Mouse (Mus musculus) heart, adult 11 months (tissue): ENCODE data around the gene Pmel.
"Not testable (repeated sequence)": the region's sequence is repeated elsewhere in the genome, so short reads cannot be mapped to it uniquely, and the experiment has no call there.

ENCODE experiments used
- DNase-seq: peaks from one replicate; pipeline ENCODE4 v3.0.0; 2022

Gene Pmel

DNA sequence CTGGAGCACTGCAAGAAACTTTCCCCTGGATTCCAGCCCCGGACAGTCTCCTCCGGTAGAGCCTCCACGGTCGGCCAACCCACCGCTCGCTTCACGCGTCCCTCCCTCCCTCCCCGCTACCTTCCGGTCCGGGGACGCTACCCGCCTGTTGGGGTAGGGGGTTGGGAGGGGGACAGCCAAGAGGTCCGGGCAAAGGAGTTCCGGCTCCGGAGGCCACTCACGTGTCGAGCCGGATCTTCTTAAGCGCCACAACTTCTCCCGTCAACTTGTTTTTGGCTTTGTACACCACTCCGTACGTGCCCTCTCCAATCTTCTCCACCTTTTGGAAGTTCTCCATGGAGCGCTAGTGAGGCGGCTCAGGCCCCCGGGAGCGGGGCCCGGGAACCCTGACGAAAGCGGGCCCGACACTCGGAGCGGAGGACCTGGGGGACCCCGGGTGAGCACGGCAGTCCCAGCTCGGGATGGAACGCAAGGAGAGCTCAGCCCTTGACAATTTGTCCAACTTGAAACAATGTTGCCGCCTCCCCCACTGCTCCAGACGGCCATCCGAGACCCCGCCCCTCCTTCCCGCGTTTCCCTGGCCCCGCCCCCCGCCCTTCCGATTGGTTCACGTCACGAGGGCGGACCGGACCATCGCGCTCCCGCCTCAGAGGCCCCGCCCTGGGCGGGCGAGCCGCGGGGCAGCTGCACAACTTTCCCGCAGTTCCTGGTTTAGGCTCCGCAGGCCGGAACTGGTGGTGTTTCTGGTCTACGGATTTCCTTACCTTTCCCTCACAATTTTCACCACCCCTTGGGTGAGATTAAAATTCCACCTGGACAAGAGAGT lies 709 bp downstream of the Pmel start, which contains the start of gene Cdk2:
Gene Cdk2 (minus strand): TSS at position 541 of the 826 bp plus-strand sequence.
- DNase-seq: peak; percentile 99

DNA sequence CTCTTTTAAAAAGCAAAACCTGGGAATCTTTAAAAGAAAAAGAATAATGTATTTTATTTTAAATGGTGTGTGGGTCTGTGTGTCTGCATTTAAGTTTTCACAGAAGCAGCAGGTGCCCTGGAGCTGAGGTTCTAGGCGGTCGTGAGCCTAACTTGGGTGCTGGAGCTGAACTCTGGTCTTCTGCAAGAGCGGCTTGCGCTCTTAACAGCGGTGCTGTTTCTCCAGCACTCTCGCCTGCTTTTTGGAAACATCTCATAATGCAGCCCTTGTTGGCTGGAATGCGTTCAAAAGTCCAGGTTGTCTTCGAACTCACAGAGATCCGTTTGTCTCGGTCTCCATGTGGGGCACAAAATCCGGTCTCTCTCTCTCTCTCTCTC lies 1.3 kb downstream of the Pmel start:
- DNase-seq: no peak

DNA sequence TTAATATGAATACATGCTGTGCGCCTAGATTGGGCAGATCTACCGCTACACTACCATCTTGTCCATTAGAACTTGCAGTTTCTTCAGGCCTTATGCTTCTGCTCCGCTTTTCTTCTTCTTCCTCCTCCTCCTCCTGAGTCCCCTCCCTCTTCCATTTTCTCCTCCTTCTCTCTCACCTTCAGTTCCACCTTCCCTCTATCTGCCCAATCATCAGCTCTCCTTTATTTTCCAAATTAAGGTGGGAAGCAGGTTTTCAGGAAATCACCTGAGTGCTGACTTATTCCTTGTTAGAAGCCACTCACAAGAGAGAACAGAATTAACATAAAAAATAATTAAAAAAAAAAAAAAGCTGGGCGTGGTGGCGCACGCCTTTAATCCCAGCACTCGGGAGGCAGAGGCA lies 7.3 kb downstream of the Pmel start:
- not testable (repeated sequence) for DNase-seq

DNA sequence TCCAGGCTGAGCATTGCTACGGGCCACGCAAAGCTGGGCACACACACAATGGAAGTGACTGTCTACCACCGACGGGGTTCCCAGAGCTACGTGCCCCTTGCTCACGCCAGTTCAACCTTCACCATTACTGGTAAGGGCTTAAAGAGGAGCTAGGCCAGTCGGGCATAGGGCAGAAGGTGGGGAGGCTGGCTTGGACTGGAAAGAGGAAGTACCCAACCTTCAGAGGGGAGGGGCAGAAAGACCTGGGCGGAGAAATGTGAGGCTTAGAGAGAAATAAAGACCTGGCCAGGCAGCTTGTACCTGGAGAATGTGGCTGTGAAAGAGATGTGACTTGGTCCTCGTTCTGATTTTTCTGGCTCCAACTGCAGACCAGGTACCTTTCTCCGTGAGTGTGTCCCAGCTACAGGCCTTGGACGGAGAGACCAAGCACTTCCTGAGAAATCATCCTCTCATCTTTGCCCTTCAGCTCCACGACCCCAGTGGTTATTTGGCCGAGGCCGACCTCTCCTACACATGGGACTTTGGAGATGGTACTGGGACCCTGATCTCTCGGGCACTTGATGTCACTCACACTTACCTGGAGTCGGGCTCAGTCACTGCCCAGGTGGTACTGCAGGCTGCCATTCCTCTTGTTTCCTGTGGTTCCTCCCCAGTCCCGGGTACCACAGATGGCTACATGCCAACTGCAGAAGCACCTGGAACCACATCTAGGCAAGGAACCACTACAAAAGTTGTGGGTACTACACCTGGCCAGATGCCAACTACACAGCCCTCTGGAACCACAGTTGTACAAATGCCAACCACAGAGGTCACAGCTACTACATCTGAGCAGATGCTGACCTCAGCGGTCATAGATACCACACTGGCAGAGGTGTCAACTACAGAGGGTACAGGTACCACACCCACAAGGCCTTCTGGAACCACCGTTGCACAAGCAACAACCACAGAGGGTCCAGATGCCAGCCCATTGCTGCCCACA lies 11.9 kb downstream of the Pmel start:
- DNase-seq: no peak

DNA sequence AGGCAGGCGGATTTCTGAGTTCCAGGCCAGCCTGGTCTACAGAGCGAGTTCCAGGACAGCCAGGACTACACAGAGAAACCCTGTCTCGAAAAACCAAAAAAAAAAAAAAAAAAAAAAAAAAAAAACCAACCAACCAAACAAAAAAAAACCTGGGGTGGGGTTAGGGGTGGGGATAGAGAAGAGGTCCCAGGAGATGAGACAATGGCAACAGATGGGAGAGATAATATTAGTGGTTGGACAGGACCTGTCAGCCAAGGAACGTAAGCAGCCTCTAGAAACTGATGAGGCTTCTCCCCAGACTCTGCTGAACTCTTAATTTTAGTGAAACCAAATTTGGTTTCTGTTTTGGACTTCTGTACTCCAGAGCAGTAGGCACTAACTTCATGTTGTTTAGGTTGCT lies 21.5 kb downstream of the Pmel start:
- not testable (repeated sequence) for DNase-seq

DNA sequence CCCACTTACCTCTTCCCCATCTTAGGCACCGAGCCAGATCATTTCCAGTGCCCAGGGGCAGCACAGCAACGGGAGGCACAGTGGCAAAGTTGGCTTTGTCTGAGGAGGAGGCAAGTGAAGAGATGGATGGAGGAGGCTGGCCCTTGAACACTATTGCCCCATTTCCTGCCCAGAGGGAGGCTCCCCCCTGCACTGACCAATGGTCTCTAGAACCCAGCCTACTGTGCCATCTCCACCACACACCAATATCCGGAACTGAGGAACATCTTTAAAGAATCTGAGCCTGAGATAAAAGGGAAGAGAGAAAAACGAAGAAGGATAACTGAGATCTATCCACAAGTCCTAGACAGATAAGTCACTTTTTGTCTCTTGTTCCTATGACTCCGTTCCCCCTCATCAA lies 24.1 kb downstream of the Pmel start:
- no peak for DNase-seq

DNA sequence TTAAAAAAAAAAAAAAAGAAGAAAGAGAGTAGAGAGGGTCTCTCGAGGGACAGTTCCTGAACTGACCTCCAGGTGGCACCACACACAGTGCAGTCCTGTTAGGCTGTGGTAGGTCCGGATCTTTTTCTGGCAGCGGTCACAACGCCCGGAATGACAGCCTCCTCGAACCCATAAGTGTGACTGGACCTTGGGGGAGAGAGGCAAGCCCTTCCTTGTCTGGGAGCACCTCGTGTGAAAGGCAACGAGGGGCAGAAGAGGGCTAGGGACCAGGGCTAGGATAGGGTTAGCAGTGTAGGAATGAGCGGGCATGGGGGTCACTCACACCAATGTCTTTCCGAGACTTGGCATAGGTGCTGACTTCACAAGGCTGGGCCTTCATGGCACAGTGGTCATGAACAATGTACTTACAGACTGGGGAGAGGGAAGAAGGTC lies 27.0 kb downstream of the Pmel start:
- peak; percentile 95 for DNase-seq

DNA sequence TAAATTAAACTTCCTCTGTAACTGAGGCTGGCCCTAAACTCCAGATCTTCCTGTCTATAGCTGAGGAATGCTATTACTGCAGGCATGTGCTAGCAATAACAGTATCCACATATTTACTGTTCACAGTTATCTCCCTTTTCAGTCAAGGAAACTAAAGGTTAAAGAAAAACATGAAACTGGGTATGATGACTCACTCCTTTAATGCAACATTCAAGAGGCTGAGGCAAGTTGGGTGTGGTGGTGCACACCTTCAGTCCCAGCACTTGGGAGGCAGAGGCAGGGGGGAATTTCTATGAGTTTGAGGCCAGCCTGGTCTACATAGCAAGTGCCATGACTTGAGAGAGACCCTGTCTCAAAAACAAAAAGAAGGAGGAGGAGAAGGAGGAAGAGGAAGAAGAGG lies 28.0 kb downstream of the Pmel start:
- DNase-seq: no peak

DNA sequence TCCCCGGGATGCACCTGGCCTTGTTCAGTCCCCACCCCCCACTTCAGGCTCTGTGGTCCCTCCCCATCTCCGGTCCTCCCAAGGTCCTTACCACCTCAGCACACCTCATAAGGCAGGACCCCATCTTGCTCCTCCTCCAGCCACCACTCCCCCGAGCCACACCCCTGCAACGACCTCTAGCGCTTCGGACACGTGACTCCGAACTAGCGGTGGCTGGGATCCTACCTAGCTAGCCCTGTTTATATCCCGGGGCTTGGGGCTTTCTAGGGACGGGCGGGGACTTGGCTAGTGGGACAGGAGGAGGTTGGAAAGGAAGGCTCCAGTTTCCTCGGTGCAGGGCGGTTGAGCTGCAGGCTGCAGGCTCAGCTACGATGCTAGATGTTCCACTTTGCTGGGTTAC lies 33.4 kb downstream of the Pmel start:
- DNase-seq: no peak

DNA sequence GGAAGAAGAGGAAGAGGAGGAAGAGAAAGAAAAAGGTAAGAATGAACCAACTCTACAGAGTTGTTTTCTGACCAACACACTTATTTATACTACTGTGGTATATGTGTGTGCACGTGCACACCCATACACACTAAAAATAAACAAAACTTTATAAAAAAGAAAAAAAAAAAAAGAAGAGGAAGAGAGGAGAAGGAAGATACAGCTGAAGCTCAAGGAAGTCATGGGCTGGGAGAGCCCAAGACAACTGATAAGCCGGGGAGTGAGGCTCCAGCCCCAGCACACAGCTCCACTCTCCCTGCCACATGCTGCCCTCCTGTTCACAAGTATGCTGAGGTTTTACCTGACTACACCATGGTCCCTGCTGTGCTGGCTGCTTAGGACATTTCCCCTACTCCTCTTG lies 36.3 kb downstream of the Pmel start:
- DNase-seq: no peak

DNA sequence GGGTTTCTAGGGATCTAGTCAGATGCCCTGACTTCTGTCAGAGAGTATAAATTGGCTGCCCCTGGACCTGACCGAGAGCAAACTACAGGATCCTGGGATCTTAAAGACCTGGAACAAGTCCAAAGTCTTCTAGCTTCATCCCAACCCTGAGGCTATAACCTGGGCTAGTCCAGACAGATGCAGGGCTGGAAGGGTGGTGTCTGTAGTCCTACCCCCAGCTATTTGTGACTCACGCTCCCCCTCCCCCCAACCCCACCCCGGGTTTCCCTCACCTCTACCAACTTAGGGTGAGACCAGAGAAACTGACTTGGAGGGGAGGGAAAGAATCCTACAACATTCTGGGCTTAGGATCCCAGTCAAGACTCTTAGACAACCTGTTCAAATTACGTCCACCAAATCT lies 38.6 kb downstream of the Pmel start:
- no peak for DNase-seq

DNA sequence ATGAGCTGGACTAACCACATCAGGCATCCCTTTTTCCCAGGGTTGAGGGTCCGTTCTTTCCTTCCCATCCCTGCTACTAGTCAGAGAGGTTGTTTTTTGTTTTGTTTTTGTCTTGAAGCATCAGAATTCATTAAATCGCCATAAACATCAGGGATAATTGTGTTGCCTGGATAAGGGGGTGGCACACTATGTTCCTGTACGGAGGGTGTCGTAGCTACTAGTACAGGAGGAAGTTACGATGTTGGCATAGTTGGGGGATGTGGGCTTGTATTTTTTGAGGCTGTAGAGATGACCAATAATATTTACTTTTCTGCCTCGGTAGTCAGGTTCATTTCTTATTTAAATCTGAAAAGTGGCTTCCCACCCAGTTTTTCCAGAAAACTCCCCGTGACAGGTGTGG lies 39.2 kb downstream of the Pmel start:
- DNase-seq: no peak

DNA sequence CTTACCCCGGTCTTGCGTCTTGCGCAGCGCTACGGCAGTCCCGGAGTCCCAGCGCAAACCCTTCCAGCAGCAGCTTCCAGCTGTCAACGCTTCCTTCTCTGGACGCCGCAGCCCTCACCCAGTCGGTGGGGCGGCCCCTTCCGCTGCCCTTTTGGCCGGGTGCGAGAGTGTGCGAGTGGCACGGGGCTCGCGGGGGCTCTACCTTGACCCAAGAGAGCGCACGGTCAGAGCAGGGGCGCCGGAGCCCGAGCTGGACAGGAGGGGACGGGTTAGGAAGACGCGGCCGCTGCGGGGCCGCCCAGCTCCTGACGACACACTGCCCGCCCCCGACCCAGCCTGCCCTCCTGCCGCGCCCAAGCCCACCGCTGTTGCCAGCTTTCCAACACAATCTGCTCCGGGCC lies 39.8 kb downstream of the Pmel start:
- DNase-seq: peak; percentile 98

DNA sequence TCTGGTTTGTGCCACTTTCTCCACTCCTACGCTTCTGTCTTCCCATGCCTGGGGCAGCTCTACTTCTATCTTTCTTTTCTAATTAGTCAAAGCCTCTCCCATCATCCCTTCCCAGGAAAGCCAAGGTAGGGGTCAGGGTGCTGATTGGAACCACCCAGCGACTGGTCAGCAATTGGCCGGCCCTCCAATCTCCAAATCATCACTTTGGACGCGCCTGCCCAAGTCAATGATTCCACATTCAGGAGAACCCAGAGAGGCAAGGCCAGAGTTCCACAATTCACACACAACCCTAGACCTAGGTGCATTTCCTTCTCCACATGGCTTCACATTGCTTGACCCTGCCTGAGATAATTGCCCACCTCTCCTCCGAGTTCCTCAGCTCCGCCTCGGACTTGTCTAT lies 40.2 kb downstream of the Pmel start:
- DNase-seq: no peak

DNA sequence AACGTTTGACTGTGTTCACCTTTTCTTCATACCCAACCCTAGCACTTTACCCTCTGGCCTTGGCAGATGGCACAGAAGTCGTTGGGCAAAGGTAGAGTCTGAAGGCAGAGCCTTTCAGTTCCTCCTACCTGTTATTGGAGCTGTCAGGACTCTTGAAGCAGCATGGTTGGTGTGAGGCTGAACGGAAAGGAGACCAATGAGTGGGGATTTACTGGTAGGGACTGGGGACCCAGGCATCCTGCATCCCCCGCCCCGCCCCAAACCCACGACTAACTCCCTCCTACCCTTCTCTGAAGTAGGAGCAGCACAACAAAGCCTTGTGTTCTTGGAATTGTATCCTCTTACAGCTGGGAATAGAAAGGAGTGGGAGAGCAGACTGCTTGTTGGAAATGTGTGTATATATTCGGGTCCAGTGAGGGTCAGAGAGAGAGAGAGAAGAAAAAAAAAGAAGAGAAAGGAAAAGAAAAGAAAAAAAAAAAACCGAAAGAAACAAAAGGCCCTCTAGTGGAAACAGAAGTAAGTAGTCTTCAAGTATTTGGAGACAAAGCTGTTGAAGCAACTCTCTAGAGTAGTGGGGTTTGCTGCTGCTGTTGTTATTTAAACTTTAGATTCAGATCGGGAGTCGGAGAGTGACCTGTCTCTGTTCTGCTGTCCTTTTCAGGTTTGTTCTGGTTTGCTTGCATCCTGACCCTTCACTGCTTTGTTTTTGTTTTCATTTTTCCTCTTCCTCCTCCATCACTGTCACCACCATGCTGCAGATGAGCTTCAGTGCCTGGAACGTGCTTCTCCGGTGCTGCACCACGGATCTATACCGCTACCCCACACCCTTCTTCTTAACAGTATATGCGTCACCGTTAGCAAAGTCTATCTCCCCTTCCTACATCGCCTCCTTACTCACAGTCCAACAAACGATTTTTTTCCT lies 40.9 kb downstream of the Pmel start, which contains the start of gene Dgka:
Gene Dgka (minus strand): TSS at position 176 of the 922 bp plus-strand sequence.
- DNase-seq: peak; percentile 93

DNA sequence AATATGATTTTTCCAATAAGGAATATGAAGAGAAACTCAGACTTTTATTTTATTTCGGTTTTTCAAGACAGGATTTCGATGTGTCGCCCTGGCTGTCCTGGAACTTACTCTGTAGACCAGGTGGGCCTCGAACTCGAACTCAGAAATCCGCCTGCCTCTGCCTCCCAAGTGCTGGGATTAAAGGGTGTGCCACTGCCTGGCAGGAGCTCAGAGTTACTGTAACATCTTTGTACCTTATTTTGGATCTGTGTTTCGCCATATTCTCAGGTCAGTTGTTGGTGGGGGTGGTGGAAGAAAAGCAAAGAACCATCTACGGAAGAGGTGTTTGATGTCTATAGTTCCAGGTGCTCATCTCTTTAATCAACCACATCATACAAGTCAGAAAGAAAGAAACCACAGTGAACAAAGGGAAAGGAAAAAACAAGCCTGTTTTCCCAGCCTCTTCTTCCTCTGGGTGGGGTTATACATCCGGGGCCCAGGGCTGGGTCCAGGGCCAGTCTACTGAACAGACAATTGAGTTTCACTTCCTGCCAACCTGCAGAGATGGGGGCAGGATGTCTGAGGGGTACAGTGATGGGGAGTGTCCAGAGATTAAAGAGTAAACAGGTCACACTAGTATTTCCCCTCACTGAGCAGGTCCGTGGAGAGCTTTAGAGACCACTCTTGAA lies 42.1 kb downstream of the Pmel start:
- peak; percentile 97 for DNase-seq

DNA sequence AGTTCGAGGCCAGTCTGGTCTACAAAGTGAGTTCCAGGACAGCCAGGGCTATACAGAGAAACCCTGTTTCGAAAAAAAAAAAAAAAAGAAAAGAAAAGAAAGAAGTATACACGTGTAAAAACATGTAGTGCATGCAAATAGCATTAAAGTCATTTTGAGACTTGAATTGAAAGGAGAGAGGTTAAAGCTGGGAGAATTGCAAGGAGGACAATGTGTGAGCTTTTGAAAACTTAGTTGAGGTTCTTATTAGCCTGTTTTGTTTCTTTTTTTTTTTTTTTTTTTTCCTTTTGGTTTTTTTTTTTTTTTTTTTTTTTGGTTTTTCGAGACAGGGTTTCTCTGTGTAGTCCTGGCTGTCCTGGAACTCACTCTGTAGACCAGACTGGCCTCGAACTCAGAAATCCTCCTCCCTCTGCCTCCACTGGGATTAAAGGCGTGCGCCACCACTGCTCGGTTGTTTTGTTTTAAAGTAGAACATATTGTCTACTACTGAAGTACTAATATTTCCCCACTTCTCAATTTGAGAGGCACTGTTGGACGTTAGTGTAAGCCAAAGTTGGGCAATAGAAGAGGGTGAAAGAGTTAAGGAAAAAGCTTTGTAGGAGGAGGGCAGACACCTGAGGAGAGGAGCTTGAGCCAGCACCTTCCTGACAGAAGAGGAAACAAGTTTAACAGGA lies 43.1 kb downstream of the Pmel start:
- no peak for DNase-seq

DNA sequence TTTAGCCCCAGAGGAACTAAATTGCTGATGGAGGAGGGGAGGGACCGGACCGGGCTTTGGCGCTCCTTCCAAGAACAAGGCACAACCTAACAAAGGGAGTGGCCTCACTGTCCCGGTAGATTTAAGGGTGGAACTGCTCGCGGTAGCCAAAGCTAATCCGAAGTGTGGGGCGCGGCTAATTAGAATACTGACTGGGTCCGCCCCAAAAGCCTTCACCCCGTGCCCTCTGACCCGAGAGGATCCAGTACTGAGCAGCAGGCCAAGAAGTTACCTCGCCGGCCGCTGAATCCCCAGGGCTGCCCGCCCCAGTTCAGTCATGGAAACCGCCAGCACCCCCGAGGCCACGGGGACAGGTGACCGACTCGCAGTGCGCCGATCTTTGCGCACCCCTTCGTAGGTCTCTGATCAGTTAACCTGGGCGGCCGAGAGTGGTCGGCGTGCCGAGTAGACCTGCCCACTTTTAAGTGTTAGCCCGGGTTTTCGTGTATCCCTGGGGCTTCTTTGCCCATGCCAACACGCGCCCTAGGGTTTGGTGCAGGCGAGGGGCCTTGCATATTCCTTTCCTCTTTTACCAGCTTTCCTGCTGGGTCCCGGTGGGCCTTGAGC lies 43.8 kb downstream of the Pmel start, which contains the start of gene Pym1:
Gene Pym1 (plus strand): TSS at position 244 of the 606 bp plus-strand sequence.
- DNase-seq: peak; percentile 99

DNA sequence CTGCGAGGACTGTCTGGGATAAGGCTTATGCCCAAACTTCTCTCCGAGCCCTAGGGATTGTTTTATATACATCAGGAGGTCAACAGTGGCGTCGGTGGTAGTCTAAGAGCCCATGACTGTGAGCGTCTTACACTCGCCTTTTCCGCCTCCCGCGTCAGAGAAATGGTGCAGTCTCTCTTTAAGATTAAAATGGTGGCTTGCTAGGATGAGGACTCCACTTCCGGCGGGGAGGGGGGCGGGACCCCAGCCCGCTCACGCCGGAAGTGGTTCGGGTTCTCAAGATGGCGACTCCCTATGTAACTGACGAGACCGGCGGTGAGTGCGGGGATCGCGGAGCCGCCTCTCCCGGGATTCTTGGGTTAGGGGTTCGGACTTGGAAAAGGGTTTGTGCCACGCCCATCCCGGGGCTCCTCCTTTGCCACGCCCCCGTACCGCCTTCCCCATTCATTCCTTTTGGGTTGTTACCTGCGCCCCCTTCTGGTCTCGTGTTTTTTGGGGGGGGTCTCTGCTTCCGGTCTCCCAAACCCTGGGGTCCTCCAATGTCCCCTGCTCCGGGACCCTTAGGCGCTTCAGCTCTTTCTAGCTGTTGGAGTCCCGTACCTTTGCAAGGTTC lies 44.4 kb downstream of the Pmel start:
- DNase-seq: peak; percentile 98
